Mouse (Mus musculus) kidney, embryonic 16.5 days (tissue): ENCODE results near the gene Pin1rt1. TPM values are rescaled to one million over a fixed set of nuclear protein-coding genes. Genes with fewer than 3 reads are reported as not detected.

Experiments used
- ATAC-seq: fragments of 200-750 bp; cut with Nextera tagmentation; 2 replicates; pipeline ENCODE4 v1.8.0; 2017; ENCODE audit warnings: moderate TSS enrichment; ENCODE audit not compliant: low FRiP score, low TSS enrichment
- H3K27ac ChIP-seq: fragments of 300-500 bp; sonication (generic); 2 replicates; pipeline ENCODE4 v1.5.1; 2014; ENCODE audit warnings: low read length
- H3K27me3 ChIP-seq: fragments of 300-500 bp; sonication (generic); 2 replicates; pipeline ENCODE4 v1.6.1; 2014; ENCODE audit warnings: low read length, control low read depth, mixed read lengths; ENCODE audit not compliant: insufficient read depth
- H3K36me3 ChIP-seq: fragments of 300-500 bp; sonication (generic); 2 replicates; pipeline ENCODE4 v1.6.1; 2014; ENCODE audit warnings: low read length, control low read depth, mixed read lengths; ENCODE audit not compliant: insufficient read depth
- H3K4me1 ChIP-seq: fragments of 300-500 bp; sonication (generic); 2 replicates; pipeline ENCODE4 v1.6.1; 2014; ENCODE audit warnings: low read length, control low read depth, mixed read lengths; ENCODE audit not compliant: insufficient read depth
- H3K4me2 ChIP-seq: fragments of 300-500 bp; sonication (generic); replicated peaks from 2 replicates; pipeline ENCODE4 v1.6.1; 2014; ENCODE audit warnings: low read depth, low read length
- H3K4me3 ChIP-seq: fragments of 300-500 bp; sonication (generic); 2 replicates; pipeline ENCODE4 v1.5.1; 2014; ENCODE audit warnings: mild to moderate bottlenecking, low read length
- H3K9ac ChIP-seq: fragments of 300-500 bp; sonication (generic); replicated peaks from 2 replicates; pipeline ENCODE4 v1.6.1; 2014; ENCODE audit warnings: low read length
- H3K9me3 ChIP-seq: fragments of 300-500 bp; sonication (generic); 2 replicates; pipeline ENCODE4 v1.6.1; 2016; ENCODE audit warnings: low read length, control low read depth
- WGBS: fragments of 180-500 bp; shearing (Covaris S2); extraction: QIAGEN DNeasy Blood & Tissue Kit; methylation state at CpG from one replicate; pipeline ENCODE4 v1.1.7; 2014; 5-methylcytosine and 5-hydroxymethylcytosine counted together
- polyA plus RNA-seq: library from polyadenylated mRNA; unstranded; fragments of >200 nt; fragmentation: Nextera tagmentation; extraction: Ambion mirVana; gene quantifications from 2 replicates; pipeline ENCODE4 v1.2.1, GENCODE M21; 2015

The Pin1rt1 gene
- polyA plus RNA-seq, 1 experiment from 2014 or later, result not detected

GRCm38 (mm10) chr2:104717231-104717735, 1.1 kb upstream of the Pin1rt1 start:
- Histone ChIP-seq H3K4me2 (no peak overlapping the region), H3K36me3 (no peaks in the 10 kb centered on the region), H3K4me3 (no peak overlapping the region), H3K9ac (no peak overlapping the region), H3K27ac (no peak overlapping the region), H3K4me1 (no peaks in the 10 kb centered on the region), H3K9me3 (no peaks in the 10 kb centered on the region), H3K27me3 (no peaks in the 10 kb centered on the region)
- 83% methylated on average over 2 of the region's 2 CpGs for WGBS
- ATAC-seq, result no peak

DNA sequence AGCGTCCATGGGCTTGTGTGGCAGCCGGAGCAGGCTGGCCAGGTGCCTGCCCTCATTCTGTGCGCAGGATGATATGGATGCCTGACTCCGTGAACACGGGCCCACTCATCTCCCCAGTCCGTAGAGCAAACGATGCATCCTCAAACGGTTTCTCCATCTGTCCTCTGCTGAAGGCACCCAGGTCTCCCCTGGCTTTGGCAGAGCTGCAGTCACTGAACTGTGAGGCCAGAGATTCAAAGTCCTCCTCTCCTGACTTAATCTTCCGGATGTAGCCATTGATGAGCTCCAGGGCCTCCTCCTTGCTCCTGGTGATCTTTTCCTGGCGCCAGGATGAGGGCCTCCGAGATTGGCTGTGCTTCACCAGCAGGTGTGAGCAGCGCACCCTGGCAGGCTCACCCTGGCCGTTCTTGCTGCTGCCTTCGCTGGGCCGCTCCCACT, 1.9 kb downstream of the Pin1rt1 start:
- peaks cover 10% of the 10 kb centered on the region for H3K4me1 ChIP-seq
- no peak for ATAC-seq
- WGBS, result 31% methylated on average over 15 of the region's 15 CpGs
- H3K27me3 ChIP-seq, result no peaks in the 10 kb centered on the region
- no peak overlapping the region for H3K4me3 ChIP-seq
- H3K27ac ChIP-seq, result no peak overlapping the region
- H3K9me3 ChIP-seq, result no peaks in the 10 kb centered on the region
- no peak overlapping the region for H3K9ac ChIP-seq
- 0 out of 2 replicates have a peak overlapping the region, but pooled peaks have one; percentile 13 for H3K4me2 ChIP-seq
- no peaks in the 10 kb centered on the region for H3K36me3 ChIP-seq

- Histone ChIP-seq H3K27me3 (no peaks in the 10 kb centered on the region), H3K4me1 (peaks cover 10% of the 10 kb centered on the region), H3K4me3 (peak overlapping the region; percentile 86), H3K9me3 (no peaks in the 10 kb centered on the region), H3K27ac (peak overlapping the region; percentile 83), H3K9ac (peak overlapping the region; percentile 85), H3K36me3 (no peaks in the 10 kb centered on the region), H3K4me2 (peak overlapping the region; percentile 79)
- ATAC-seq, result no peak
- 2% methylated on average over 7 of the region's 7 CpGs for WGBS
These were observed 3.7 kb downstream of the Pin1rt1 start for GRCm38 (mm10) chr2:104712486-104712809.

GRCm38 (mm10) chr2:104711585-104712485, 4.3 kb downstream of the Pin1rt1 start, which contains the start of gene Tcp11l1:
TSS of gene Tcp11l1 (minus strand) at chr2:104712169.
- Histone ChIP-seq H3K27ac (peak within 1 kb of the TSS; percentile 83), H3K4me2 (peak within 1 kb of the TSS; percentile 79), H3K36me3 (no peaks in the 10 kb centered on the region), H3K9me3 (no peaks in the 10 kb centered on the region), H3K27me3 (no peaks in the 10 kb centered on the region), H3K4me3 (peak within 1 kb of the TSS; percentile 86), H3K4me1 (peaks cover 10% of the 10 kb centered on the region), H3K9ac (peak within 1 kb of the TSS; percentile 85)
- ATAC-seq, result peak; percentile 92
- WGBS, result under 1% methylated on average over 82 of the region's 99 CpGs

- no peaks in the 10 kb centered on the region for H3K36me3 ChIP-seq
- no peaks in the 10 kb centered on the region for H3K9me3 ChIP-seq
- peaks cover 10% of the 10 kb centered on the region for H3K4me1 ChIP-seq
- peak overlapping the region; percentile 79 for H3K4me2 ChIP-seq
- WGBS, result 22% methylated on average over 6 of the region's 6 CpGs
- no peaks in the 10 kb centered on the region for H3K27me3 ChIP-seq
- no peak for ATAC-seq
- H3K4me3 ChIP-seq, result peak overlapping the region; percentile 86
- H3K27ac ChIP-seq, result no peak overlapping the region
- peak overlapping the region; percentile 85; the same call in 1 of the 2 replicates for H3K9ac ChIP-seq
These were observed 5.4 kb downstream of the Pin1rt1 start for GRCm38 (mm10) chr2:104710670-104711370.

GRCm38 (mm10) chr2:104709786-104710337, 6.3 kb downstream of the Pin1rt1 start:
- Histone ChIP-seq H3K27me3 (no peaks in the 10 kb centered on the region), H3K4me1 (peaks cover 10% of the 10 kb centered on the region), H3K4me2 (no peak overlapping the region), H3K4me3 (no peak overlapping the region), H3K36me3 (peaks cover 3% of the 10 kb centered on the region; the same call in 1 of the 2 replicates), H3K27ac (no peak overlapping the region), H3K9ac (no peak overlapping the region), H3K9me3 (no peaks in the 10 kb centered on the region)
- WGBS, result 57% methylated on average over 6 of the region's 6 CpGs
- ATAC-seq, result no peak

GRCm38 (mm10) chr2:104704355-104704754, 11.8 kb downstream of the Pin1rt1 start:
- WGBS, result 72% methylated on average over 3 of the region's 3 CpGs
- no peaks in the 10 kb centered on the region for H3K27me3 ChIP-seq
- no peak overlapping the region for H3K9ac ChIP-seq
- H3K4me1 ChIP-seq, result no peaks in the 10 kb centered on the region
- H3K27ac ChIP-seq, result no peak overlapping the region
- ATAC-seq, result no peak
- H3K36me3 ChIP-seq, result peaks cover 6% of the 10 kb centered on the region; the same call in 1 of the 2 replicates
- H3K4me2 ChIP-seq, result no peak overlapping the region
- H3K4me3 ChIP-seq, result no peak overlapping the region
- no peaks in the 10 kb centered on the region for H3K9me3 ChIP-seq

- Histone ChIP-seq H3K4me2 (no peak overlapping the region), H3K4me1 (no peaks in the 10 kb centered on the region), H3K9ac (no peak overlapping the region), H3K9me3 (no peaks in the 10 kb centered on the region), H3K27me3 (no peaks in the 10 kb centered on the region), H3K4me3 (no peak overlapping the region), H3K36me3 (peaks cover 6% of the 10 kb centered on the region; the same call in 1 of the 2 replicates), H3K27ac (no peak overlapping the region)
- ATAC-seq, result no peak
- WGBS, result 81% methylated on average over 3 of the region's 3 CpGs
These were observed 13.0 kb downstream of the Pin1rt1 start for GRCm38 (mm10) chr2:104703158-104703557.

DNA sequence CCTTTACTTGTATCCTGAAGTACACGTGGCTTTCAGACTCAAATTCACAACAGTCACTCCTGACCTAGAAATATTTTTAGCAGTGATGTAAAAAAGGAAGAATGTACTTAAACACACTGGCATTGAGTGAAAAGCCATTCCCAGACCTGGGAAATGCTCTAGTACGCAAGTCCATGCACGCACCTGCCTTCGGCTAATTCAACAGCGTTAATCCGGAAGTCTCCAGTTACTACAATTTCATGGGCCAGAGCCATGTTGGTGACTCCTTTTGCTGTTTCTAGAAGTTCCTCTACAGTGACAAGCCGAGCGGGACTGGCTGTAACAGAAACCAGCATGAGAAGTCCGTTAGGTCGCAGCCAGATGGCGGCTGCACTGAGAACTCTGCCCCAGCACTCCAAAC, 16.5 kb downstream of the Pin1rt1 start:
- Histone ChIP-seq H3K27me3 (no peaks in the 10 kb centered on the region), H3K9me3 (no peaks in the 10 kb centered on the region), H3K4me1 (no peaks in the 10 kb centered on the region), H3K27ac (no peak overlapping the region), H3K4me2 (no peak overlapping the region), H3K9ac (no peak overlapping the region), H3K36me3 (0 out of 2 replicates have a peak, but pooled peaks cover under 1% of the 10 kb centered on the region), H3K4me3 (no peak overlapping the region)
- WGBS, result 75% methylated on average over 11 of the region's 11 CpGs
- no peak for ATAC-seq
